Mouse (Mus musculus) adrenal gland, postnatal 10 days (tissue): Measurements from ENCODE around the gene Car15. TPM values are rescaled to one million over a fixed set of nuclear protein-coding genes. Genes with fewer than 3 reads are reported as not detected.

Source experiments
- DNase-seq: peaks from one replicate; pipeline ENCODE4 v3.0.0; 2021; ENCODE audit warnings: mixed read lengths
- long read RNA-seq, 2 experiments: library from polyadenylated mRNA; stranded (forward); transcript quantifications; one replicate each; pipeline ENCODE4 v2.0.0; 2021
- total RNA-seq, 2 experiments: library from RNA; stranded (reverse); gene quantifications; 2 replicates each; pipeline ENCODE4 v1.2.3; 2021

Gene Car15
- 1 to 10 TPM; 1.3 to 1.9 TPM for total RNA-seq
- long read RNA-seq, experiment 1 = 0 reads
- long read RNA-seq, experiment 2, transcript Car15-201 (8 exons, 1,283 nt) = major isoform, 10 of 16 reads
- long read RNA-seq, experiment 2, partial matches to known transcripts = 4 of 16 reads
- long read RNA-seq, experiment 2, other reads (novel, unspliced or antisense) = 1 of 16 reads

GRCm38 (mm10) chr16:17838051-17838450 lies at the start of gene Car15:
Gene Car15, minus strand, starts transcription at chr16:17838364.
- DNase-seq = no peak

- DNase-seq = no peak
These were observed 46.0 kb upstream of the Car15 start for GRCm38 (mm10) chr16:17884116-17884515.

GRCm38 (mm10) chr16:17882196-17882595 lies 44.0 kb upstream of the Car15 start:
- DNase-seq = no peak

- no peak for DNase-seq
These were observed 41.4 kb upstream of the Car15 start for GRCm38 (mm10) chr16:17879571-17879970.

- no peak for DNase-seq
These were observed 37.9 kb upstream of the Car15 start for GRCm38 (mm10) chr16:17876096-17876495.

- DNase-seq = no peak
These were observed 37.0 kb upstream of the Car15 start for GRCm38 (mm10) chr16:17875174-17875573.

GRCm38 (mm10) chr16:17872995-17873394 lies 34.8 kb upstream of the Car15 start:
- no peak for DNase-seq

- no peak for DNase-seq
These were observed 33.1 kb upstream of the Car15 start for GRCm38 (mm10) chr16:17871248-17871647.

- no peak for DNase-seq
These were observed 27.6 kb upstream of the Car15 start for GRCm38 (mm10) chr16:17865770-17866169.

GRCm38 (mm10) chr16:17865293-17865692 lies 27.1 kb upstream of the Car15 start:
- no peak for DNase-seq

GRCm38 (mm10) chr16:17858592-17858991 lies 20.4 kb upstream of the Car15 start:
- no peak for DNase-seq

GRCm38 (mm10) chr16:17857157-17857556 lies 19.0 kb upstream of the Car15 start:
- no peak for DNase-seq

- no peak for DNase-seq
These were observed 15.1 kb upstream of the Car15 start for GRCm38 (mm10) chr16:17853263-17853662.

- DNase-seq = no peak
These were observed 13.7 kb upstream of the Car15 start for GRCm38 (mm10) chr16:17851860-17852259.

- DNase-seq = no peak
These were observed 13.2 kb upstream of the Car15 start for GRCm38 (mm10) chr16:17851331-17851730.

GRCm38 (mm10) chr16:17849486-17849885 lies 11.3 kb upstream of the Car15 start:
- no peak for DNase-seq

- DNase-seq = peak; percentile 33
These were observed 10.8 kb upstream of the Car15 start for GRCm38 (mm10) chr16:17848928-17849327.

- DNase-seq = no peak
These were observed 10.3 kb upstream of the Car15 start for GRCm38 (mm10) chr16:17848431-17848830.

GRCm38 (mm10) chr16:17843701-17844365 lies 5.7 kb upstream of the Car15 start:
- DNase-seq = no peak

GRCm38 (mm10) chr16:17842437-17842836 lies 4.3 kb upstream of the Car15 start:
- DNase-seq = no peak

GRCm38 (mm10) chr16:17839976-17840375 lies 1.8 kb upstream of the Car15 start:
- no peak for DNase-seq

- DNase-seq = no peak
These were observed 2.7 kb downstream of the Car15 start for GRCm38 (mm10) chr16:17835481-17835880.

GRCm38 (mm10) chr16:17834543-17834942 lies 3.6 kb downstream of the Car15 start:
- no peak for DNase-seq

GRCm38 (mm10) chr16:17833681-17834399 lies 4.3 kb downstream of the Car15 start:
- peak; percentile 41 for DNase-seq
